Mouse (Mus musculus) cerebellum, adult (tissue): ENCODE data around the gene Sod1.
"Not testable (repeated sequence)": the region's sequence is repeated elsewhere in the genome, so short reads cannot be mapped to it uniquely, and the experiment has no call there.

ENCODE experiments used
- ATAC-seq: cut with Nextera tagmentation; 2 replicates; pipeline ENCODE4 v1.9.2; 2017; ENCODE audit warnings: mild to moderate bottlenecking, moderate library complexity, mixed read lengths; ENCODE audit not compliant: insufficient number of reproducible peaks, low FRiP score, low TSS enrichment

Sod1 gene

DNA sequence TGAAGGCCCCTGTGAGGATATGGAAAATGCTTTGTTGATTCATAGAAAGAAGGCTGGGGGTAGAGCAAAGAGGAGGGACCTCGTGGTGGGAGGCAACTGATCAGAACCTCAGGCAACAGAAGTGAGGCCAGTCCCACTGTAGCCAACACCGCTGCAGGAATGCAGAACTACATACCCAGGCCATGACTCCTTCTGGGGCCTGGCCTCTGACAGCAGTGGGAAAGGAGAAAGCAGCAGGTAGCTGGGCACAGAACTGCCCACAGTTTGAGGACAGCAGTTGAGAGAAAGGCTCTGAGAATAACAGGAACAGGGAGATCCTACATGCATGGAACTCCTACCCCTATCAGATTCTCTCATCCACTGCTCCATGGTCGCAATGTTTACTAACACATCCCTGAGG lies 11.6 kb upstream of the Sod1 start:
- no peak for ATAC-seq

GRCm38 (mm10) chr16:90210717-90211116 lies 9.8 kb upstream of the Sod1 start:
- no peak for ATAC-seq

DNA sequence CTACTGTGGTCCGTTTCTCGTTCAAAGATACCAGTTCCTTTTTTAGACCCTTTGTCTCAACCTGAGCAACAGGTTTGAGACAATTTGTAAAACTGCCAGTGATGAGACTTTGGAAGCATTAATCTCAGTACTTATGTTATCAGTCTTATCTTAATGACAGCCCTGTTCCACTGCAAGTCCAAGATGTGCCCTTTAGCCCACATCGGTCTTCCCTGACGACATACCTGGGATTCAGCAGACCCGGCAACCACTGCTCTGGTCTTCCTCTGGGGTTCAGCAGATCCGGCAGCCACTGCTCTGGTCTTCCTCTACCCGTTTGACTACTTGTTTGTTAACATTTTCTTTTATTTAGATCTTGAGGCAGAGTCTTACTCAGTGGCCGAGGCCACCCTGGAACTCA lies 8.8 kb upstream of the Sod1 start:
- ATAC-seq: no peak

DNA sequence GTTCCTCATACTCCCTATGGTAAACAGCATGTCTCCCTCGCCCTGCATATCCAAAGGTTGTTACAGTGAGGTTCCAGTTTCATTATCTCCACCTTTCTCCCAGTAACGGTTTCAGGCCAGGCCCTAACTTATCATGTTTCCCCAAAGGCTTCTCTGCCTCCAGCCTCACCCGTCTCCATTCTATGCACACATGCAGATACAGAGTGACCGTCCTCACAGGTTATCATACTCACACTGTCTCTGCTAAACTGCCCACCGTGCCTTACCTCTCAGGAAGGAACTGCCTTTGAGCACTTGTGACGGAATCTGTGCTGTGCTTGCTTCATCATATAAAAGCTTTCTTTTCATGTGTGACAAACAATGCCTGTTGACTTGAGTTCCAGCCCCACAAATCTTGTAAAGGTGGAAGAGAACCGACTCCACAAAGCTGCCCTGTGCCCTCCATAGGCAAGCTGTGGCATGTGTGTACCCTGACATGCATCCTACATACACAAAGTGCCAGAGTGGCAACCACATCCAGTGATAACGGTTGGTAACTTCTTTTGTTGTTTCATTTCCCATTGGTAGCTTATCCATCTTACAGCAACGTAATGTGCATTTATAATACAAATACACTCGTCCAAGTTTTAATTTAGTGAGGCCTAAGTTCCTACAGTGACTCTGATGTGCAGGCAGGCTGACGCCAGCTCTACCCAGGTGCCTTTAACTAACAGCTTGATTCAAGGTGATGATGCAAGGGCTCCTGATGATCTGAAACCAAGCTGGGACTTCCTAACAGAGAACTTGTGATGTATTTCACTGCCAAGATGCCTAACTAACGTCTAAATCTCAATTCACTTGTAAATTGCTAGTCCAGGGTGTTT lies 6.8 kb upstream of the Sod1 start:
- no peak for ATAC-seq

- ATAC-seq: no peak
Measured at GRCm38 (mm10) chr16:90214731-90215565, 5.6 kb upstream of the Sod1 start.

DNA sequence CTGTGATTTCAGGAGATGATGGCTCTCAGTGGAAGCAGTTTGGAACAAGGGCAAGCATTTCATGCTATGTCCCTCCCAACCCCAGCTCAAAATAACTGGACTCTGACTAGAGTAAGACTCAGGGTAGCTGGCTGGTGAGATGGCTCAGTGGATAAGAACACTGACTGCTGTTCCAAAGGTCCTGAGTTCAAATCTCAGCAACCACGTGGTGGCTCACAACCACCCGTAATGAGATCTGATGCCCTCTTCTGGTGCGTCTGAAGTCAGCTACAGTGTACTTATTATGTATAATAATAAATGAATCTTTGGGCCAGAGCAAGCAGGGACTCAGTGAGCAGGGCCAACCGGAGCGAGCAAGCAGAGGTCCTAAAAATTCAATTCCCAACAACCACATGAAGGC lies 4.7 kb upstream of the Sod1 start:
- not testable (repeated sequence) for ATAC-seq

DNA sequence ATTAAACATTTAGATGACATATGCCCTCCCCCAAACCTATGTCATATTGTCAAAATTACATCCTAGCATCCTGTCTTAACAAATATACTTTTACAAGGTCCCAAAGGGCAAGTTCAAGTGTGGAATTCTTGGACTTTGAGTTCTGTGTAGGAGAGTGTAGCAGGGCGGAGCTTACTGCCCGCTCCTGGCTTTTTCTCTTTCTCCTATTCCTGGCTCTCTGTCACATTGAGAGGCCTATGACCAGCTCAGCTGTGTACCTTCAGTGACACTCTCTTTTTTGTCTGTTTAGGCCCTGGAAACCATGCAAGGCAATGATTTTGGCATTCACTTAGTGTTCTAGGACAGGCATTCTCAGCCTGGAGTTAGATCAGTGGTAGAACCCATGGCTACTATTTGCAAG lies 4.1 kb upstream of the Sod1 start:
- ATAC-seq: no peak

DNA sequence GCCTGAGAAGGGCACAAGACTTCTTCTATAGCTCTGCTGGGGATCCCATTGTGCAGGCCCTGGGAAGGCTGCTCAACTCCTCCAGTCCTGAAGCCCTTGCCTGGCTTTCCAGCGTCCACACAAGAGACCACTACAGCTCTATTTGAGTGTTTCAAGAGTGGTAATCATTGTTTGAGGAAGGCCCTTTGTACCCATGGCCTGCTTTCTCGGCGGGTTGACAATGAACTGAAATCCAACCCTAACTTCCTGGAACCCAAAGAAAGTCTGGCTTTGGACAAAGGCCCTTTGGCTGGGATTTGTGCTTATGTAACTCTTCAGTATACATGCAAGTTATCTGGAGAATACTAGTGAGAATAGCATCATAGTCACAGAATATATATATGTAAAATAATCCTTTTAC lies 3.2 kb upstream of the Sod1 start:
- no peak for ATAC-seq

GRCm38 (mm10) chr16:90217926-90218325 lies 2.6 kb upstream of the Sod1 start:
- ATAC-seq: no peak

- not testable (repeated sequence) for ATAC-seq
Measured at GRCm38 (mm10) chr16:90219445-90219844, 1.1 kb upstream of the Sod1 start.

GRCm38 (mm10) chr16:90220892-90221431 lies 408 bp downstream of the Sod1 start:
- ATAC-seq: peak; percentile 76

- ATAC-seq: no peak
Measured at GRCm38 (mm10) chr16:90221441-90222070, 1.0 kb downstream of the Sod1 start.

DNA sequence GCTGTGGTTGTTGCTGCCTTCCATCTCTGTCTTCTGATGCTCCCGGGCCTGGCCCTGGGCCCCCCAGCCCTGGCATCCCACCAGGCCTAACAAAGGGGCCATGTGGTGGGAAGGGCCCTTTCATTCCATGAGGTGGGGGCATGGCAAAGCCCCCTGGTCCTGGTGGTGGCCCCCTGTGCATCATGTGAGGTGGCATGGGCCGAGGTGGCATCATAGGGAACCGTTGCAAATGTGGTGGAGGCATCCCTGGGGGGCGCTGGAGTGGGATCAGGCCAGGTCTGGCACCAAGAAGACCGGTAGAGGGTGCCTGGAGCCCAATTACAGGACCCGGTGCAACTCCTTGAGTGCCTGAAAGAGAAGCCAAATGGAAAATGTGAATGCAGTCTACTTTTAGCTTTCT lies 9.3 kb downstream of the Sod1 start:
- no peak for ATAC-seq

GRCm38 (mm10) chr16:90231302-90231701 lies 10.7 kb downstream of the Sod1 start:
- ATAC-seq: no peak

DNA sequence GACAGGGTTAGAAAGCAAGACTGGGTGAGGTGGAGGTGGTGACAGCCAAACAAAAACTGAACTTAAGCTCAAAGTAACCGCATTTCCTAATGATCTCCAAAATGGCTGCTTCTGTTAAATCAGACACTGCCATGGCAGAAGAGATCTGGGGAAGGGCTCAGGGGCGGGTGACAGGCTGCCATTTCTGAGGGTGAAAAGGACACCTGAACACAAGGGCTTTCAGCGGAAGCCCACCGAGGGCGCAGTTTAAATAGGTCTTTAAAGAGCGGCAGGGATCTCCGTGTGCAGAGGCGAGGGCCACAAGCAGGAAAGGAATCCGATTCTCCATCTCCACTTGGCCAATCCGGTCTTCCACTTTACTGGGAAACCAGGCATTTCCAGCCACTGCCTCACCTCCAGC lies 13.1 kb downstream of the Sod1 start:
- no peak for ATAC-seq

GRCm38 (mm10) chr16:90234617-90235016 lies 14.1 kb downstream of the Sod1 start:
- ATAC-seq: no peak

GRCm38 (mm10) chr16:90235188-90235587 lies 14.6 kb downstream of the Sod1 start:
- no peak for ATAC-seq

- ATAC-seq: no peak
Measured at GRCm38 (mm10) chr16:90239128-90239746, 18.7 kb downstream of the Sod1 start.

DNA sequence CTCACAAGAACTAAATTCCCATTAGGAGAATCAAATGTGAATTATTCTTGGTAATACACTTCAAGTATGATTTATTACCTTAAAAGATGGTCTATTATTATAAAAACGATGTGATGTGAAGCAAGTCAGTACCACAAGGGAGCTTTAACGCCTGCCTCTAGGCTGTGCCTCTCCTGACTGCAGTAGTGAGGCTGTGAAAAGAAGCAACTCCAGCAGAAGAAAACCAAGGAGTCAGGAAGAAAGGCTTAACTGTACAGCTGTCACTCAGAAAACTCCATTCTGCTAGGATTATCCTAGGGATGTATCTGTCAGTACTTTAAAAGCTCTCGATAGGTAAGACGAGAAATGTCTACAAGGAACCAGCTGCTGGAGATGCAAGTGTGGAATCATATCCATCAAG lies 21.3 kb downstream of the Sod1 start:
- no peak for ATAC-seq
